Mouse (Mus musculus): ENCODE results near the gene Taar3. TPM values are rescaled to one million over a fixed set of nuclear protein-coding genes. Genes with fewer than 3 reads are reported as not detected.
A peak's percentile ranks its signal among the peaks of the same experiment; 100 is the strongest.

Gene Taar3
- polyA plus RNA-seq, 1 experiment = not detected

- peak in 1 of 2 experiments; percentile 18 for DNase-seq
- H3K27me3 ChIP-seq (ENCODE audit: control insufficient read depth, insufficient read depth, low read length) = no peaks in the 10 kb centered on the region
- H3K27ac ChIP-seq (ENCODE audit: insufficient read depth, low read length) = no peak overlapping the region
- TF ChIP-seq POLR2A (IDR thresholded peaks at IDR 0.05; ENCODE audit: borderline replicate concordance, insufficient read depth, low read length) (no peak), CTCF (IDR thresholded peaks at IDR 0.05; ENCODE audit: borderline replicate concordance, insufficient read depth, low read depth, low read length) (no peak)
- no peak overlapping the region for H3K4me3 ChIP-seq (replicated peaks; ENCODE audit: insufficient read depth, low read depth, low read length)
- peaks cover 15% of the 10 kb centered on the region for H3K4me1 ChIP-seq (ENCODE audit: control insufficient read depth, insufficient read depth, low read length)
- 24% methylated on average over 5 of the region's 5 CpGs for WGBS
These were observed 21.9 kb downstream of the Taar3 start for GRCm38 (mm10) chr10:23971256-23971655.

GRCm38 (mm10) chr10:23977958-23978357 lies 28.6 kb downstream of the Taar3 start:
- no peak for DNase-seq
- TF ChIP-seq CTCF (IDR thresholded peaks at IDR 0.05; ENCODE audit: borderline replicate concordance, insufficient read depth, low read depth, low read length) (no peak), POLR2A (IDR thresholded peaks at IDR 0.05; ENCODE audit: borderline replicate concordance, insufficient read depth, low read length) (no peak)
- H3K4me3 ChIP-seq (replicated peaks; ENCODE audit: insufficient read depth, low read depth, low read length) = no peak overlapping the region
- peaks cover 5% of the 10 kb centered on the region; the same call in 1 of the 2 replicates for H3K4me1 ChIP-seq (ENCODE audit: control insufficient read depth, insufficient read depth, low read length)
- no peaks in the 10 kb centered on the region for H3K27me3 ChIP-seq (ENCODE audit: control insufficient read depth, insufficient read depth, low read length)
- no peak overlapping the region for H3K27ac ChIP-seq (ENCODE audit: insufficient read depth, low read length)
- 40% methylated on average over 4 of the region's 4 CpGs for WGBS

GRCm38 (mm10) chr10:23978901-23979705 lies 29.7 kb downstream of the Taar3 start:
- Histone ChIP-seq H3K4me1 (ENCODE audit: control insufficient read depth, insufficient read depth, low read length) (peaks cover 5% of the 10 kb centered on the region; the same call in 1 of the 2 replicates), H3K27me3 (ENCODE audit: control insufficient read depth, insufficient read depth, low read length) (no peaks in the 10 kb centered on the region), H3K4me3 (replicated peaks; ENCODE audit: insufficient read depth, low read depth, low read length) (no peak overlapping the region), H3K27ac (ENCODE audit: insufficient read depth, low read length) (no peak overlapping the region)
- peak; percentile 51 to 53 for DNase-seq
- TF ChIP-seq POLR2A (IDR thresholded peaks at IDR 0.05; ENCODE audit: borderline replicate concordance, insufficient read depth, low read length) (no peak), CTCF (IDR thresholded peaks at IDR 0.05; ENCODE audit: borderline replicate concordance, insufficient read depth, low read depth, low read length) (peak; percentile 64)
- WGBS = 37% methylated on average over 16 of the region's 16 CpGs

- Histone ChIP-seq H3K27me3 (ENCODE audit: control insufficient read depth, insufficient read depth, low read length) (no peaks in the 10 kb centered on the region), H3K4me3 (replicated peaks; ENCODE audit: insufficient read depth, low read depth, low read length) (no peak within 1 kb of the TSS), H3K4me1 (ENCODE audit: control insufficient read depth, insufficient read depth, low read length) (no peaks in the 10 kb centered on the region), H3K27ac (ENCODE audit: insufficient read depth, low read length) (no peak within 1 kb of the TSS)
- TF ChIP-seq CTCF (IDR thresholded peaks at IDR 0.05; ENCODE audit: borderline replicate concordance, insufficient read depth, low read depth, low read length) = no peak
- TF ChIP-seq POLR2A (IDR thresholded peaks at IDR 0.05; ENCODE audit: borderline replicate concordance, insufficient read depth, low read length) = no peak
- WGBS = 62% methylated on average over 8 of the region's 8 CpGs
- DNase-seq = no peak
These were observed 36.2 kb downstream of the Taar3 start, which contains the start of gene Taar6 for GRCm38 (mm10) chr10:23985546-23985945. Gene Taar6 (minus strand): TSS chr10:23985646.

GRCm38 (mm10) chr10:23986419-23986818 lies 37.1 kb downstream of the Taar3 start:
- H3K27me3 ChIP-seq (ENCODE audit: control insufficient read depth, insufficient read depth, low read length) = no peaks in the 10 kb centered on the region
- WGBS = 82% methylated on average over 5 of the region's 5 CpGs
- no peak for DNase-seq
- no peaks in the 10 kb centered on the region for H3K4me1 ChIP-seq (ENCODE audit: control insufficient read depth, insufficient read depth, low read length)
- TF ChIP-seq CTCF (IDR thresholded peaks at IDR 0.05; ENCODE audit: borderline replicate concordance, insufficient read depth, low read depth, low read length) = no peak
- TF ChIP-seq POLR2A (IDR thresholded peaks at IDR 0.05; ENCODE audit: borderline replicate concordance, insufficient read depth, low read length) = no peak
- no peak overlapping the region for H3K4me3 ChIP-seq (replicated peaks; ENCODE audit: insufficient read depth, low read depth, low read length)
- H3K27ac ChIP-seq (ENCODE audit: insufficient read depth, low read length) = no peak overlapping the region

- no peak within 1 kb of the TSS for H3K4me3 ChIP-seq (replicated peaks; ENCODE audit: insufficient read depth, low read depth, low read length)
- no peak within 1 kb of the TSS for H3K27ac ChIP-seq (ENCODE audit: insufficient read depth, low read length)
- peaks cover 2% of the 10 kb centered on the region for H3K4me1 ChIP-seq (ENCODE audit: control insufficient read depth, insufficient read depth, low read length)
- DNase-seq = no peak
- 93% methylated on average over 3 of the region's 3 CpGs for WGBS
- H3K27me3 ChIP-seq (ENCODE audit: control insufficient read depth, insufficient read depth, low read length) = no peaks in the 10 kb centered on the region
- no peak for TF ChIP-seq POLR2A (IDR thresholded peaks at IDR 0.05; ENCODE audit: borderline replicate concordance, insufficient read depth, low read length)
- TF ChIP-seq CTCF (IDR thresholded peaks at IDR 0.05; ENCODE audit: borderline replicate concordance, insufficient read depth, low read depth, low read length) = no peak
These were observed 44.0 kb downstream of the Taar3 start, which contains the start of gene Taar7a for GRCm38 (mm10) chr10:23993381-23993780. Gene Taar7a (minus strand): TSS chr10:23993481.

- Histone ChIP-seq H3K27ac (ENCODE audit: insufficient read depth, low read length) (no peak within 1 kb of the TSS), H3K4me3 (replicated peaks; ENCODE audit: insufficient read depth, low read depth, low read length) (no peak within 1 kb of the TSS), H3K27me3 (ENCODE audit: control insufficient read depth, insufficient read depth, low read length) (no peaks in the 10 kb centered on the region), H3K4me1 (ENCODE audit: control insufficient read depth, insufficient read depth, low read length) (no peaks in the 10 kb centered on the region)
- WGBS = 91% methylated on average over 1 of the region's 1 CpGs
- TF ChIP-seq CTCF (IDR thresholded peaks at IDR 0.05; ENCODE audit: borderline replicate concordance, insufficient read depth, low read depth, low read length) (no peak), POLR2A (IDR thresholded peaks at IDR 0.05; ENCODE audit: borderline replicate concordance, insufficient read depth, low read length) (no peak)
- DNase-seq = no peak
These were observed 50.3 kb downstream of the Taar3 start, which contains the start of gene Taar7b for GRCm38 (mm10) chr10:23999639-24000038. Gene Taar7b (plus strand): TSS chr10:23999939.

Other genes with a start within 250 kb of the Taar3 start
- 979 and 1,058 TPM in 2 replicates for gene Rps12, start 162.3 kb upstream of the Taar3 start, polyA plus RNA-seq (2012; rRNA removed)
- gene Slc18b1, start 152.6 kb upstream of the Taar3 start, polyA plus RNA-seq (2012; rRNA removed) = 17.6 and 18.1 TPM in 2 replicates
- 0.05 TPM in 1 of 2 replicates, not detected in the other for gene Vnn3, start 98.1 kb upstream of the Taar3 start, polyA plus RNA-seq (2012; rRNA removed)
- 0.05 and 0.11 TPM in 2 replicates for gene Vnn1, start 54.9 kb upstream of the Taar3 start, polyA plus RNA-seq (2012; rRNA removed)
- gene Taar1, start 29.2 kb upstream of the Taar3 start, polyA plus RNA-seq (2012; rRNA removed) = not detected in 2 replicates
- not detected in 2 replicates for gene Taar2, start 11.0 kb upstream of the Taar3 start, polyA plus RNA-seq (2012; rRNA removed)
- not detected in 2 replicates for gene Taar4, start 10.9 kb downstream of the Taar3 start, polyA plus RNA-seq (2012; rRNA removed)
- gene Taar5, start 21.1 kb downstream of the Taar3 start, polyA plus RNA-seq (2012; rRNA removed) = not detected in 2 replicates
- not detected in 2 replicates for gene Taar6, start 36.1 kb downstream of the Taar3 start, polyA plus RNA-seq (2012; rRNA removed)
- gene Taar7a, start 43.9 kb downstream of the Taar3 start, polyA plus RNA-seq (2012; rRNA removed) = not detected in 2 replicates
- not detected in 2 replicates for gene Taar7b, start 50.4 kb downstream of the Taar3 start, polyA plus RNA-seq (2012; rRNA removed)
- gene Taar7d, start 77.7 kb downstream of the Taar3 start, polyA plus RNA-seq (2012; rRNA removed) = not detected in 2 replicates
- not detected in 2 replicates for gene Taar7e, start 88.1 kb downstream of the Taar3 start, polyA plus RNA-seq (2012; rRNA removed)
- not detected in 2 replicates for gene Taar7f, start 100.0 kb downstream of the Taar3 start, polyA plus RNA-seq (2012; rRNA removed)
- gene Taar8a, start 126.9 kb downstream of the Taar3 start, polyA plus RNA-seq (2012; rRNA removed) = not detected in 2 replicates
- gene Taar8b, start 142.7 kb downstream of the Taar3 start, polyA plus RNA-seq (2012; rRNA removed) = not detected in 2 replicates
- not detected in 2 replicates for gene Taar8c, start 152.4 kb downstream of the Taar3 start, polyA plus RNA-seq (2012; rRNA removed)
- not detected in 2 replicates for gene Taar9, start 160.0 kb downstream of the Taar3 start, polyA plus RNA-seq (2012; rRNA removed)
- 146 and 147 TPM in 2 replicates for gene Stx7, start 199.7 kb downstream of the Taar3 start, polyA plus RNA-seq (2012; rRNA removed)